Mouse (Mus musculus): ENCODE data around the gene Lrmda. TPM values are rescaled to one million over a fixed set of nuclear protein-coding genes. Genes with fewer than 3 reads are reported as not detected.

The Lrmda gene
- polyA plus RNA-seq, 1 experiment from 2014 or later, result 0.20 TPM

- no peak overlapping the region for H3K27ac ChIP-seq (replicated peaks; ENCODE audit: low read depth, low read length)
- H3K4me1 ChIP-seq (ENCODE audit: control insufficient read depth, insufficient read depth, low read length), result peaks cover 6% of the 10 kb centered on the region
- no peak overlapping the region for H3K9ac ChIP-seq (ENCODE audit: low read length)
- DNase-seq (ENCODE audit: low spot score) (no peak), ATAC-seq (ENCODE audit: insufficient number of reproducible peaks, low FRiP score, low TSS enrichment, low read depth) (no peak)
- H3K4me3 ChIP-seq (ENCODE audit: low read depth, low read length), result no peak overlapping the region
- no peaks in the 10 kb centered on the region for H3K36me3 ChIP-seq (ENCODE audit: control insufficient read depth, insufficient read depth, low read length)
- 73% methylated on average over 5 of the region's 5 CpGs for WGBS
- peaks cover 34% of the 10 kb centered on the region for H3K27me3 ChIP-seq (ENCODE audit: control insufficient read depth, insufficient read depth, low read length)
- H3K9me3 ChIP-seq (ENCODE audit: control insufficient read depth, low read length), result no peaks in the 10 kb centered on the region
- no peak overlapping the region for H3K4me2 ChIP-seq (ENCODE audit: low read depth, severe bottlenecking)
Measured at GRCm38 (mm10) chr14:22043420-22043819, 23.9 kb downstream of the Lrmda start.

- Histone ChIP-seq H3K9ac (ENCODE audit: low read length) (no peak overlapping the region), H3K27me3 (ENCODE audit: control insufficient read depth, insufficient read depth, low read length) (peaks cover 22% of the 10 kb centered on the region), H3K36me3 (ENCODE audit: control insufficient read depth, insufficient read depth, low read length) (no peaks in the 10 kb centered on the region)
Measured at GRCm38 (mm10) chr14:22046262-22046856, 26.8 kb downstream of the Lrmda start.

GRCm38 (mm10) chr14:22048068-22048899 is 28.8 kb downstream of the Lrmda start:
- Histone ChIP-seq H3K4me2 (ENCODE audit: low read depth, severe bottlenecking) (no peak overlapping the region), H3K36me3 (ENCODE audit: control insufficient read depth, insufficient read depth, low read length) (no peaks in the 10 kb centered on the region), H3K4me1 (ENCODE audit: control insufficient read depth, insufficient read depth, low read length) (peaks cover 17% of the 10 kb centered on the region), H3K9me3 (ENCODE audit: control insufficient read depth, low read length) (no peaks in the 10 kb centered on the region), H3K9ac (ENCODE audit: low read length) (no peak overlapping the region), H3K27me3 (ENCODE audit: control insufficient read depth, insufficient read depth, low read length) (peaks cover 21% of the 10 kb centered on the region), H3K27ac (replicated peaks; ENCODE audit: low read depth, low read length) (peak overlapping the region; percentile 1; the same call in 1 of the 2 replicates), H3K4me3 (ENCODE audit: low read depth, low read length) (no peak overlapping the region)
- peak; percentile 82 for DNase-seq (ENCODE audit: low spot score)
- peak; percentile 62 for ATAC-seq (ENCODE audit: insufficient number of reproducible peaks, low FRiP score, low TSS enrichment, low read depth)
- 10% methylated on average over 18 of the region's 18 CpGs for WGBS

More at GRCm38 (mm10) chr14:22046262-22046856, 26.8 kb downstream of the Lrmda start:
- ATAC-seq (ENCODE audit: insufficient number of reproducible peaks, low FRiP score, low TSS enrichment, low read depth), result no peak
- DNase-seq (ENCODE audit: low spot score), result no peak
- Histone ChIP-seq H3K27ac (replicated peaks; ENCODE audit: low read depth, low read length) (no peak overlapping the region), H3K9me3 (ENCODE audit: control insufficient read depth, low read length) (no peaks in the 10 kb centered on the region), H3K4me1 (ENCODE audit: control insufficient read depth, insufficient read depth, low read length) (peaks cover 15% of the 10 kb centered on the region), H3K4me2 (ENCODE audit: low read depth, severe bottlenecking) (no peak overlapping the region), H3K4me3 (ENCODE audit: low read depth, low read length) (no peak overlapping the region)
- 85% methylated on average over 10 of the region's 10 CpGs for WGBS

GRCm38 (mm10) chr14:22048900-22049199 is 29.3 kb downstream of the Lrmda start:
- no peak overlapping the region for H3K9ac ChIP-seq (ENCODE audit: low read length)
- no peak overlapping the region for H3K4me3 ChIP-seq (ENCODE audit: low read depth, low read length)
- H3K4me2 ChIP-seq (ENCODE audit: low read depth, severe bottlenecking), result no peak overlapping the region
- no peaks in the 10 kb centered on the region for H3K9me3 ChIP-seq (ENCODE audit: control insufficient read depth, low read length)
- H3K27ac ChIP-seq (replicated peaks; ENCODE audit: low read depth, low read length), result no peak overlapping the region
- H3K4me1 ChIP-seq (ENCODE audit: control insufficient read depth, insufficient read depth, low read length), result peaks cover 17% of the 10 kb centered on the region
- peaks cover 21% of the 10 kb centered on the region for H3K27me3 ChIP-seq (ENCODE audit: control insufficient read depth, insufficient read depth, low read length)
- DNase-seq (ENCODE audit: low spot score) (no peak), ATAC-seq (ENCODE audit: insufficient number of reproducible peaks, low FRiP score, low TSS enrichment, low read depth) (peak; percentile 68)
- 10% methylated on average over 6 of the region's 6 CpGs for WGBS
- H3K36me3 ChIP-seq (ENCODE audit: control insufficient read depth, insufficient read depth, low read length), result no peaks in the 10 kb centered on the region

- Histone ChIP-seq H3K27me3 (ENCODE audit: control insufficient read depth, insufficient read depth, low read length) (peaks cover 21% of the 10 kb centered on the region), H3K4me1 (ENCODE audit: control insufficient read depth, insufficient read depth, low read length) (peaks cover 17% of the 10 kb centered on the region), H3K9me3 (ENCODE audit: control insufficient read depth, low read length) (no peaks in the 10 kb centered on the region), H3K27ac (replicated peaks; ENCODE audit: low read depth, low read length) (no peak overlapping the region), H3K4me3 (ENCODE audit: low read depth, low read length) (no peak overlapping the region), H3K9ac (ENCODE audit: low read length) (no peak overlapping the region), H3K36me3 (ENCODE audit: control insufficient read depth, insufficient read depth, low read length) (no peaks in the 10 kb centered on the region), H3K4me2 (ENCODE audit: low read depth, severe bottlenecking) (no peak overlapping the region)
- WGBS, result 25% methylated on average over 1 of the region's 1 CpGs
- DNase-seq (ENCODE audit: low spot score) (no peak), ATAC-seq (ENCODE audit: insufficient number of reproducible peaks, low FRiP score, low TSS enrichment, low read depth) (no peak)
Measured at GRCm38 (mm10) chr14:22049282-22049681, 29.8 kb downstream of the Lrmda start.

- no peak overlapping the region for H3K9ac ChIP-seq (ENCODE audit: low read length)
- no peaks in the 10 kb centered on the region for H3K9me3 ChIP-seq (ENCODE audit: control insufficient read depth, low read length)
- no peak overlapping the region for H3K27ac ChIP-seq (replicated peaks; ENCODE audit: low read depth, low read length)
- 62% methylated on average over 14 of the region's 14 CpGs for WGBS
- H3K27me3 ChIP-seq (ENCODE audit: control insufficient read depth, insufficient read depth, low read length), result peaks cover 25% of the 10 kb centered on the region
- no peaks in the 10 kb centered on the region for H3K36me3 ChIP-seq (ENCODE audit: control insufficient read depth, insufficient read depth, low read length)
- ATAC-seq (ENCODE audit: insufficient number of reproducible peaks, low FRiP score, low TSS enrichment, low read depth), result no peak
- no peak for DNase-seq (ENCODE audit: low spot score)
- H3K4me3 ChIP-seq (ENCODE audit: low read depth, low read length), result no peak overlapping the region
- H3K4me2 ChIP-seq (ENCODE audit: low read depth, severe bottlenecking), result no peak overlapping the region
- peaks cover 19% of the 10 kb centered on the region for H3K4me1 ChIP-seq (ENCODE audit: control insufficient read depth, insufficient read depth, low read length)
Measured at GRCm38 (mm10) chr14:22051941-22052664, 32.6 kb downstream of the Lrmda start.

- no peak overlapping the region for H3K4me3 ChIP-seq (ENCODE audit: low read depth, low read length)
- no peaks in the 10 kb centered on the region for H3K9me3 ChIP-seq (ENCODE audit: control insufficient read depth, low read length)
- H3K27ac ChIP-seq (replicated peaks; ENCODE audit: low read depth, low read length), result no peak overlapping the region
- H3K36me3 ChIP-seq (ENCODE audit: control insufficient read depth, insufficient read depth, low read length), result no peaks in the 10 kb centered on the region
- 48% methylated on average over 8 of the region's 8 CpGs for WGBS
- DNase-seq (ENCODE audit: low spot score), result no peak
- no peak overlapping the region for H3K9ac ChIP-seq (ENCODE audit: low read length)
- H3K4me2 ChIP-seq (ENCODE audit: low read depth, severe bottlenecking), result no peak overlapping the region
- no peak for ATAC-seq (ENCODE audit: insufficient number of reproducible peaks, low FRiP score, low TSS enrichment, low read depth)
- H3K27me3 ChIP-seq (ENCODE audit: control insufficient read depth, insufficient read depth, low read length), result peaks cover 28% of the 10 kb centered on the region
- 0 out of 2 replicates have a peak, but pooled peaks cover 4% of the 10 kb centered on the region for H3K4me1 ChIP-seq (ENCODE audit: control insufficient read depth, insufficient read depth, low read length)
Measured at GRCm38 (mm10) chr14:22055630-22056029, 36.1 kb downstream of the Lrmda start.

GRCm38 (mm10) chr14:22056246-22056645 is 36.7 kb downstream of the Lrmda start:
- 76% methylated on average over 4 of the region's 4 CpGs for WGBS
- Histone ChIP-seq H3K36me3 (ENCODE audit: control insufficient read depth, insufficient read depth, low read length) (no peaks in the 10 kb centered on the region), H3K9ac (ENCODE audit: low read length) (no peak overlapping the region), H3K27me3 (ENCODE audit: control insufficient read depth, insufficient read depth, low read length) (peaks cover 25% of the 10 kb centered on the region), H3K4me3 (ENCODE audit: low read depth, low read length) (no peak overlapping the region), H3K27ac (replicated peaks; ENCODE audit: low read depth, low read length) (no peak overlapping the region), H3K4me1 (ENCODE audit: control insufficient read depth, insufficient read depth, low read length) (0 out of 2 replicates have a peak, but pooled peaks cover 4% of the 10 kb centered on the region), H3K9me3 (ENCODE audit: control insufficient read depth, low read length) (no peaks in the 10 kb centered on the region), H3K4me2 (ENCODE audit: low read depth, severe bottlenecking) (no peak overlapping the region)
- DNase-seq (ENCODE audit: low spot score), result no peak
- ATAC-seq (ENCODE audit: insufficient number of reproducible peaks, low FRiP score, low TSS enrichment, low read depth), result no peak
